Mouse (Mus musculus) lung, postnatal 14 days (tissue): ENCODE measurements at regions not wholly inside any gene's neighbourhood (a gene's known extent, or its start where the extent isn't known, plus 50 kb on each side); places are given as distances from the start of the nearest gene placed in this dataset.

ENCODE experiments used
- DNase-seq: peaks from one replicate; pipeline ENCODE4 v3.0.0; 2021

DNA sequence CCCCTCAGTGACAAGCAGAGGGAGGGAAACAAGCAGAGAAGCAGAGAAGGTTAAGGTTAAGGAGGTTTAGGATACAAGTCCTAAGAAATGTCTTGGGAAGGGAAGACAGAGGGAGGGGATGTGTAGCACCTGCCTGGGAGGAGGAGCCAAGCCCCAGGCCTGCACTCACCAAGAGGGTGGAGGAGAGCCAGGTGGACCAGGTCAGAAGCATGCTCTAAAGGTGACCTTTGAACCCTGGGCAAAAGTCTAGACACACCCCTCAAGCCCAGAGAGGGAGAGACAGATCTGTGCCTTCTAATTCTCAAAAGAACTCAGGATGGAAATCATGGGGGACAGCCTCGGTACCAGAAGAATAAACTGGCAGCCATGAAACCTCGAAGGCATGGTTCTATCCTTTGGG lies 54.4 kb upstream of the Calm2 start:
- no peak for DNase-seq

DNA sequence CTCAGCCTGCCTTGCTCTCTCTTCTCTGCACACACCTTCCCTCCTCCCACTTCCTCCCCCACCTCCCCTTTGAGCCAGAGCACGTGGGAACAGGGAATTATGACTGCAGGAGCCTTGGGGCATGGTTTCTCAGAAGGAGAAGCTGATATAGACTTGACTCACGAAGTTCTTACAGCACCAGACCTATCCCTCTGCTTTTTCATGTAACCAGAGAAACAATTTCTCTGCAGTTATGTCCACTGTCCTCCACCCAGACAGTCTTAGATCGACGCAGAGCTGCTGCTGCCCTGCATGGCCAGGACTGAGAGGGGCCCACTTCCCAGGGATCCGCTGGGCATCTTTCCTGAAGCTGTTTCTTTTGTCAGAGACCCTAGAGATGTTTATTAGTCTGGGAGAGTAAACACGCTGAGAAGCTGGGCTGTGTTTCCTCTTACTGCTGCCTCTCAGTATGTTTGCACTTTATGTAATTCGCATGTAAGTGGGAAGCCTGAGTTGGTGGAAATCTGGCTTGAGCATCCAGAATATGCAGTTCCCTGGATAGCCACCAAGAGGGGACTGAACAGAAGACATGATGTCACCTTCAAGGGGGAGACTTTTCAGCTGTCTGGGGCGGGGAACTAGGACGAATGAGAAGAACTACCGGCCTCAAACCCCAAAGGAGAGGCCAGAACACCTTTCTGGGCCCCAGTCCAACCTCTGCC lies 55.1 kb upstream of the Calm2 start:
- peak; percentile 30 for DNase-seq

DNA sequence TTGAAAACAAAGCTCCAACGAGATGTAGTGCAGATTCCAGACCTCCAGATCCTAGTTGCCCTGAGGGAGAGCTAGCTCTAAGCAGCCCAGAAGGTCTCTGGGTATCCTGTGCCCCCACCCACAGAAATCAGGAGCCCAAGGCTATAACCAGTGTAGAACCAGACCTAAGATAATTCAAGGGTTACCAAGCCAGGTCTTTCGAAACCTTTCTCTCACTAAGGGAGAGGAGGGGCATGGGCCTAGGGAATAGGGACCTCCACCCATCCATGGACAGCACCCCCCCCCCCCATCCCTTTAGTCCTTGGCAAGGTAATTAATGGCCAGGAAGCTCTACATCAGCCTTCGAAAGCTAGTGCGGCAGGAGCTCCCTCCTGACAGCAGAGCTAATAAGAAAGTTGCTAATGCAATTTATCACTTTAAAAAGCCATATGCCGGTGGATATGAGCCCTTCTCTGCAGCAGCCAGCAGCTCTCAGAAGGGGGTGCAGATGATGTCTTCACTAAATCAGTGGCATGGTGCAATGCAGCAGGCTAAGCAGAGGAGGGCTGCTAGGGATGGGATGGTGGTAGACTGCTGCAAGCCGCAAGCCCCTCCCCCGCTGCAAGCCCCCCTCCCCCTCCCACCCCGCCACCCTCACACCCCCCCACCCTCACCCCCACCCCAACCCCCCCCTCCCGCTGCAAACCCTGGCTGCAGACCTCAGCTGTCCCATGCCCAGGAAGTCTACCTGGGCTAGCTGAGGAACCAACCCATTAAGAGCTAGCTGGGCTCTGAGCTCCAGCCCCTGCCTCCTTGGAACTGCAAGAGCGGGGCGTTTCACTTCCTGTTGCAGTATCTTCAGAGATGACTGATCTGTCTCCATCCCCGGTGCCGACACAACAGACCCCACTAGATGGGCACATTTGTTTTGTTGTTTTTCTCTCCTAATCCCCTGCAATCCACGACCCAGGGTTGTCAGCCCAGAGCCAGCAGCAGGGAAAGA lies 55.9 kb upstream of the Calm2 start:
- no peak for DNase-seq

DNA sequence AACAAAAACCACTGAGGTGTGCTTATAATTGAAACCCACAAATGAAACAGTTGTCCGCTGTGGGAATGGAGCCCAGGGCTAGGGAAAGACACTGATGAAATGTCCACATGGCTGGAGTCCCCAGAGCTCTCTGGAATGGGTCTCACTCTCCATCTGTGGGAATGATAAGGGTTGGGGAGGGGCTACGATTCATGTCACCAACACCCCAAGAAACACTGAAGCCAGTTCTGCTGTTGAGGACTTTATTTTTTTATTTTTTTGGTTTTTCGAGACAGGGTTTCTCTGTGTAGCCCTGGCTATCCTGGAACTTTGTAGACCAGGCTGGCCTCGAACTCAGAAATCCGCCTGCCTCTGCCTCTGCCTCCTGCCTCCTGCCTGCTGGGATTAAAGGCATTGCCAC lies 56.8 kb upstream of the Calm2 start:
- DNase-seq: no peak

DNA sequence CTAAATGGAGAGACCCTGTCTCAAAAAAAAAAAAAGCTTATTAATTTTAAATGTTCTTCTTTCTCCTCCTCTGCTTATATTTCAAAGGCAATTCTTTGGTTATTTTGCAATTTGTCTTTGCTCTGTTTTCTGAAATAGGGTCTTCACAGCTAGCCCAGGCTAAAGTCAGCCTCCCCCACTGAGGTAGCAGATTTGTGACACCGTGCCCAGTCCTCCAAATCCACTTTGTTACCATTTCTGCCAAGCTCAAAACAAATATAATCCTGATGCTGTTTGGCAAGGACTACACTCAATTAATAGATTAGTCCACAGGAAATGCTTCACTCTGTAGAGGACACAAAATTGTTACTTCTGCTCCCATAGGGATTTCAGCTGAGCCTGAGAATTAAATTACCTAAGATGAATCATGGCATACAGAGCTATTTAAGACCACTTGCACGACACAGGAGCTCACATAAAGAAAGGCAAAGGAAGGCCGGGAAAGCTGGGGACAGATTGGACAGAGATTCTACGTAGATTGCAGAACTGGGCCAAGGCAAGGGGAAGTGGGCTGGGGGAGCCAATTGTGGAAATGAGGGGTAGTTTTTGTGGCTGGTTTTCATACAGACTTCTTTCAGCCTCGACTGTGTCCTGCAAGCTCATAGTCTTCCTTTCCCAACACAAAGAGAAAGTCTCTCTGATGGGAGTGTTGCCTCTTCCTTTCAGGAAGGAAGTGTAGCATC lies 58.4 kb upstream of the Calm2 start:
- DNase-seq: no peak

DNA sequence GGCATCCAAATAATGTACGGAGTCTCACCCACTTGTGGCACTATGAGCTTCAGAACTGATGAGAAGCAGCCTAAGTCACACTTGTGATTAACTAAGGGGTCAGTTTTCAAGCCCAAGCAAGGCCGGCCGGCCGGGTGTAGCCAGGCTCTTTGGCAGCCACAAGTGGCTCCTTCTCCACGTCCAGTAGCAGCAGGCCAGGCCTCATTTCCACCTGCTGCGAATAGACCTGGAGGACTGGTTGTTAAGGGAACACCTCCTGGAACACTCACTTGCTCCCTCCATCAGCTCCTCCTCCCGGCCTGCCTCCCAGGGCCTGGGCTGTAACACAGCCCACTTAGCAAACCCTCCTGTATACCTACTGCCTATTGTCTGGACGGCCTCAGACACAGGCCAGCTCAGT lies 61.1 kb upstream of the Calm2 start:
- DNase-seq: no peak

DNA sequence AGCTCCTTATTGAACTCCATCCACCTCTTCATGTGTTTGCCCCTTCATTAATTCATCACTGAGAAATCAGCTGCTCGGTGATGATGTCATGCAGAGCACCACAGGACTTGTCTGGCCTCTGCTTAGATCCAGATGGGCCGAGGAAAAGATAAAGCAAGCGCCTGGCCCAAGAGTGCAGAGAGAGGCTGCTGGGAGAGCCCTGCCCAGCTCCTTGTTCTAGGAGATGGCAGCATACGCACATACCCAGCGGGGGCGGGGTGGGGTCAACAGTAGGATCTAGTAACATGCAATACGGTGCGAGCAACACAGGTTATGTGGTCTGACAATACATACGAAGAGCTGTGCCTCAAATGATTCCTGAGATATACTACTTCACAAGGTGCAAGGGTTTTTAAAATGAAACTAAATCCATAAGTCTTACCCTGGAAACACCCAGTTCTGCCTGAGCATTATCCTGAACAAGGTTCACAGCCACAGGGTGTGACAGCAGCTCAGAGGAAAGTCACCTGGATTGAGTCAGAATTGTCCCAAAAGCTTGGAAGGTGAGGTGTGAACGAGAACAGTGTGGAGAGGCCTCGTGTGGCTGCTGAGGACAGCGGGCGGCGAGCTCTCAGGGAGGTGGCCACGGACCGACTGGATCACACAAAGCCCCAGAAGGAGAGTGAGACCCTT lies 62.0 kb upstream of the Calm2 start:
- DNase-seq: no peak

DNA sequence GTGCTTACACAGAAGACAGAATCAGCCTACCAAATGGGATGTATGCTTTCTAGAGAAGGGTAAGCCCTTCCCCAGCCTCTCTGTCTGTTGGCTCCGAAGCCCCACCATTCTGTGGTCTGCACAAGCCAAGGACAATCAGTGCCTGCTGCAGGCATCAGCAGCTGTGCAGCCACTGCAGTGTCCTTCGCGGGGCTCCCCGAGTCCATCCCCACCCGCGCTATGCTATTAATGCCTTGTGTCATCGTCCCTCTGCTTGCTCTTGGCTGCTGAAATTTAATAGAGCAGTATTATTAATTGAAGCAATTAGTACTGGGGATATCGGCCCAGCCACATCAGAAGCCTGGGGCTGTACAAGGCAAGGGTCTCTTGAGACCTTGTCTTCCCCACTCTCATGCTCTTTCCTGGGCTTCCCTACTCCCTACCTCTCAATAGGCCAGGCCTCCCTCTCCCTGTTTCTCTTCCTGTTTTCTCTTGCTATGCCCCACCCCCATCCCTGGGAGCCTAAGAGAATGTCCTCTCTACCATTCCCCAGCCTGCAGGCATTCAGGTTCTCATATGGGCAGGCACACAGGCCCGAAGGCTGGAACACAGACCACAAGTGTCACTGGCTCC lies 65.4 kb upstream of the Calm2 start:
- DNase-seq: no peak

DNA sequence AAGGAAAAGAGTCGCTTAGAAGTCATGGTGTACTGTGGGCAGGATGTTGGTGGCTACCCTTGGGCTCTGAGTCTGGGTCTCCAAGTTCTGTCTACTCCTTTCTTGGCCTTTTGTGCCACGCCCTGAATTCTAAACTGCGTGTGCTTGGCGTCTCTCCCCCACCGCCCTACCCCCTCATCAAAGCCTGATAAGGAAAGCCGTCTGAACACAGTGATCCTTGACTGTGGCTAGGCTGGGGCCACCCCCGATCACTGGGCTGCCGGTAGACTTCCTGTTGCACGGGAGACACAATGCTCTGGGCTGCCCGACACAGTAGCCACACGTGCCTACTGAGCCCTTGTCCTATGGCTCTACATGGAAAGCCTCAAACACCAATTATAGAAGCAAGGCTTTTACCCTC lies 67.1 kb upstream of the Calm2 start:
- DNase-seq: no peak

DNA sequence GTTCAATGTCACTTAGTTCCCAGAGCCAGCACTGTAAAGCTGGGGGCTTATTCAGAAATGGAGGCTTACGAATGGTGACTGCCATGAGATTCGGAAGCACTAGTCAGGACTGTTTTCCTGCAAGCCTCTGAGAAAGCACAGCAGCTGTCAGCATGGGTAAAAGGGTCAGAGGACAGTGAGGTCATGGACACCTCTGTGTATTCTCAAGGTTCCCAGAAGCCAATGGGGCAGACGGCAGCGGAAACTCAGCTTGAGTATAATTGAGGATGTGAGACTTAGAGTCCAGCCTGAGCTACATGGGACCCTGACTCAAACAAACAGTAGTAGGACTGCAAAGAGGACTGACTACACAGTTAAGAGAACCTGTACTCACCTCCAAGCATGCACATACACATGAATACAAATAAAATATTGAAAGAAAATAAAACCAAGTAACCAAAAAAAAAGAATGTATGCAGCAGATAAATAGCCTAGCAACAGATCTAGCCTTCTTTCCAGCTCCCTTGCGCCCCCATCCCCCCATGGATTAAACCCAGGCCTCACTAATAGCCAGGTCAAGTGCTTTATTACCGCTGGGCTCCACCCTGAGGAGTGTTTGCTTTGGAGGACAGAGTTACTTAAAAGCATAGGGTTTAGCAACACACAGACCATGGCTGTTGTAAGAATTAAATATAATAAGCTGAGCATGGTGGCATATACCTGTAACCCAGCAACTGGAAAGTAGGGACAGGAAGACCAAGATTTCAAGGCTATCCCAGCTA lies 67.8 kb upstream of the Calm2 start:
- peak; percentile 37 for DNase-seq

DNA sequence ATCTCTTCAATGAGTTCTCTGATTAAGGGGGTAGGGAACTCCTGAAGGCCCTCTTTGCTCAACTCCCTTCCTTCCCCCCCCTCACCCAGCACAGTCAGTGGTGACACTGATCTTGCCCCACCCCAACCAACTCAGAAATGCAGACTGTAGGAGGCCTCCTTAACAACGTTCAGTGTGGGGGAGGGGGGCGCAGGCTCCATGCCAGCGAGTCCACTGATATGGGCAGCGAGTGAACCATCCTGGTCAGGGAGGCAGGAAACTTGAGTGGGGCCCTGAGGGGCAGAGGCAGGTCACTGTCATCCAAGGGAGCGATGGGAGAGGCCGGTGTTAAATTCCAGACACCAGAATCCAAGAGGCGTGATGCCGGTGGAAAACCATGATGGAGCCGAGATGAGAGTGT lies 70.5 kb upstream of the Calm2 start:
- no peak for DNase-seq

DNA sequence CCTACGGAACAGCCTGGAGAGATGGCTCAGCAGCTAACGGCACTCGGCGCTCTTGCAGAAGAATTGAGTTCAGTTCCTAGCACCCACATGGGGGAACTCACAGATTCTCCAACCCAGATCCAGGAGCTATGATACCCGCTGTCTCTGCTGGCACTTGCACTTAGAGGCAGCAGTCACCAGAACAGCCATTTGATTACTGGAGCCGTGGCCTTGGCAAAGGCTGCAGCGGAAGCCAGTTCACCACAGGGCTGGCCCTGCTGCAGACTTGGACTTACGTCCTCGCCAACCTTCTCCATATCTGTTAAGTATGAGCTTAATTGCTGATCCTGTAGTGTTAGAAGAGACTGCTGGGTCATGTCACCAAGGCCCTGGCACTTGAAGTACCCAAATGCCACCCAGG lies 72.7 kb upstream of the Calm2 start:
- no peak for DNase-seq

DNA sequence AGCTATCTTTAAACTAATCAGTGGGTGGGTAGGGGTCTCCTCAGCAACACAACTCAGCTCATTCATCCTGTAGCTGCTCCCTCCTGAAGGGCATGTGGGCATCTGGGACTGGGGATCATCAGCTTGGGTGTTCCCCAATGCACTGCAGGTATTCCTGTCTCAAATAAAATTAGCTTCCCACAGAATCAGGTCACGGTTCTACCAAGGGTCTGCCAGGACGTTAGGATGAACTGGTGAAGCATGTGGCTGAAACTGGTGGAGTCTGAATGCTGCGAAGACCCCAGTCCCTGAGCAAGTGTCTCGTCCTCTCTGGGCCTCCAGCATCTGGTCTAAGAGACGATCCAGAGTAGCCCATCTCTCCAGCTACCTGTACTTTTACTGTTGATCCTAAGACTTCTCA lies 74.1 kb upstream of the Calm2 start:
- DNase-seq: no peak

DNA sequence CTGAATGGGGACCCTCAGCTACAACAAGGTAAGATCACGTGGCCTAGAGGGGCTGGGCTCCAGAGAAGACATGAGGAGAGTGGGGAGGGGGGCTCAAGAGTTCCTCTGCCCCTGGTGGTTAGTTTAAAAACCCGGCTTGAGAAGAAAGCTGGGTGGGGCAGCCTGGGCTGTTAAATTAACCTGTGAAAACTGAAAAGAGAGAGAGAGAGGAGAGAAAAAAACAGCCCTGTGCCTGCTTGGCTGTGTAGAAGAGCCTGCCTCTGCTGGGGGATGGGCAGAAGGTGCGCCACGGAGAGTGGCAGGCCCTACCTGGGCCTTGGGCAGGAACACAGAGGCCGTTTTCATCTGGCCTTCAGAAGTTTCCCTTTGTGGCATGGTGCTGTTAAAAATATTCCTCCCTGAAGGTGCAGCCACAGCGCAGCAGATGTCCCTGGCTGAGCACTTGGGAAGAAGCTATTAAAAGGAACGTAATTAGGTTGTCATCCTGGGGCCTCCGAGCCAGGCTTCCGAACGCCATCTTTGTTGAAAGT lies 75.0 kb upstream of the Calm2 start:
- DNase-seq: no peak

DNA sequence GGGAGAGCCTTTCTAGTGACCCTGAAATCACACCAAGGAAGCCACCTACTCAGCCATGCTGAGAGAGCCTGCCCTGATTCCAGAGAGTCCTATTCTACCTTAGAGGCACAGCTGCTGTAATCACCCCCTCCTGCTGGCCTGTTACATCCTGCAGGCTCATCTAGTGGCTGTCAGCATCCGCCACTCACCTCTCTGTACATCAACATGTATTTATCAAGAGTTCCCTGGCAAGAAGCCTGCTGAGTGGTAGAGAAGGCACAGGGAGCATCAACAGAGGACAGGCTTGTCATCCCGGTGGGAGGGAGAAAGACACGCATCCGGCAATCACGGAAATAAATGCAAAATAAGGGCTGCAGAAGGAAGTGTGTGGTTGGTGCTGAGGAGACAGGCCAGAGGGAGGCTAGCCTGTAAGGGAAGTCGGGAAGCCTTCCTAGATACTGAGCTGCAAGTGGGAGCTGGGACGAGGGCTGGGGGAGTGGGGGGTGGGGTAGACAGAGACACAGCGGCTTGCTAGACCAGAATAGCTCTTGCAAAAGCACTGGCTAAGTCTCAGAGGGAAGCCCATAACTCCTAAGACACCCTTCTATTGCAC lies 75.9 kb upstream of the Calm2 start:
- DNase-seq: no peak

DNA sequence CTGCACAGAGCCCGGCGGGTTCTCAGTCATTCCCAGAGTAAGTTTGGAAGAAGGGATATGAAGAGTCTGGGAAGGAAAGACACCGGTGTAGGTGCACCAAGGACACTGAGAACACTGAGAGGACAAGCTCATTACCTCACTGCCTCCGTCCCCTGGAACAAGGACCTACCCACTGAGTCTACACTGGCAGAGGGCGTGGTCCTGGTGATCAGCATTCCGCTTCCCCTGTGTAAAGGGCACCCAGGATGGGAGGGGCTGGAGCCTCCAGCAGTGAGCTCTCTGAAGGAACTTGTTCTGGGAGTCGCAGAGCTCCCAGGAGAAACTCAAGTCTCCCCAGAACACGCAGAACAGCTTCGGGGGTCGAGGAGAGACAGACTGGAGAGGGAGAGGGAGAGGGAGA lies 76.9 kb upstream of the Calm2 start:
- peak; percentile 53 for DNase-seq

DNA sequence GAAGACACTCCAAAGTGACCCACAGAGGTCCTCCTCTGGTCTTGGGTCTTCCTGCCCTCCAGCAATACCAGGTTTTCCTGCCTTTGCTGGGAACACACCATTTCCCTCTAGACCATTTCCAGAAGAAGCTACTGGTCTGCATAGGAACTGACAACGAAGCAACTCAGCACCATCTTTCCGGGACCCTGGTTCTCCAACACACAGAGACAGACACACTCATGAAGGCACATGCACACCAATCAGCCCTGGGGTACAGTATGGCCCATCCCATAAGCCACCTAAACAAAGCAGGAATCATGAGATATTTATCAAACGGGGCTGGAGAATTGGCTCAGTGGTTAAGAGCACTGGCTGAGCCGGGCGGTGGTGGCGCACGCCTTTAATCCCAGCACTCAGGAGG lies 80.4 kb upstream of the Calm2 start:
- no peak for DNase-seq

DNA sequence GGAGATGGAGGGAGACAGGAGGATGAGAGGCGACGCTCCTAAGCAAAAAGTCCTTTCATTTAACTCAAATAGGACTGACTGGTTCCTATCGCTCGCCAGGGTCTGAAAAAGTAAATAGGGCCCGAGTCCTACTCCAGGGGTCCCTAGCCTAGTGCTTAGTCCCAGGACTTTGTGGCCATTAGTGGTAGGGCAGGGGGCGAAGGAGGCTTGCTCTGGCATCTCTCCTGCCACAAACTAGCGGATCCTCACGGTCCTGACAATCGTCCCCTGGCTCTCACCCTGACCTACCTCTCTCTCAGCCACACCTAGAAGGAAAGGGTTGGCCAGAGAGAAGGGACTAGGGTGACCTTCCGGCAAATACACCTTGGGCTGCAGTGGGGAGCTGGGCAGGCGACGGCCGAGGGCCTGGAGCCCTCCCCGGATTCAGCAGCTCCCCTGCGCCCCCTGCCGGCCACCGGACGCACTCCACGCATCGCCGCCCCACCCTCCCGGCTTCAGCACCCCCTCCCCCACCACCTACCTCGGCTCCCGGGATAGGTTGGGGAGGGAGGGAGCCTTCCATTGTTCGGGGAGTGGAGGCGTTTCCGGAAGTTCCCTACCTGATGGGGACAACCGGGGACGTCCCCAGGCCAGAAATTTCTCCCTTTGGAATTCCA lies 83.6 kb upstream of the Calm2 start:
- peak; percentile 93 for DNase-seq

DNA sequence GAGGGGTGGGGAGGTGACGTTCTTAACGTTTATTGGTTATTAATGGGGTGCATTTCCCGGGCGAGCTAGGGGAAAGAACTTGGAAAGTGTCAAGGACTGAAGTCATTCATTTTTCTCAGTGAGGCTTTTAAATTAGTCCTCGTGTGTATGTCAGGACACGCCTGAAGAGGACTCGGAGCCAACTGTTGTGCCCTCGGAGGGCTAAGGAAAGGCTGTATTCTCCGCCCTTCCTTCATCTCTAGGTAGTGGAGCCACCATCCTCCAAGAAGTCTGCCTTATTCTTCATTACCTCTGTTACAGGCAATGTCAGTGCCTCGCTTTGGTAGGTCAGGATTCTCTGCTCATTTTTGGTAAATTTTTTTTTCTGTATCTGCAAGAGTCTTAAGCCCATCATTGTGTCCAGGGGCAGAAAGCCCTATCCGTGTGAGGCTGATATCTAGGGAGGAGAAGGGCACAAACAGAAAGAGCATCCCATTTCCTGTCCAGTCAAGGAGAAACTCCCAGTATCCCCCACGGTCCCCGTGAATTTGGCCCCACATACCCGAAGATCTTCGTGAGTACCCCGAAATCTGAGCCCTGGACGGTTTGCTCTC lies 84.2 kb upstream of the Calm2 start:
- DNase-seq: no peak
